Comparison of ENCODE assay signal across 23 mouse cellular contexts in genomic region chr17:15970481-15971350, GRCm38 (mm10).
DNase-seq lines count a peak whose midpoint lies in the region; ATAC-seq and TF ChIP-seq lines count a peak whose summit lies in the region.
"Had no signal": no experiment of that assay in that cellular context is flagged by ENCODE, and none has a peak within 500 bp of the region (broad histone marks: within the 10 kb centered on the region; RNA-seq: fewer than 3 reads in every experiment).

No protein-coding gene starts in this region.

- DNase-seq in kidney, adult 9 months: no peak
- peak; percentile 6 for DNase-seq in midbrain, embryonic 11.5 days (ENCODE audit: low spot score, missing footprints)
- no peak for DNase-seq in urinary bladder, postnatal 4 days (ENCODE audit: low spot score in 2 of 2)
- no peak for DNase-seq in hindbrain, embryonic 10.5 days (ENCODE audit: low spot score)
- DNase-seq: adrenal gland, adult 8-10 months; B cell, adult 2 months; cerebellum, adult 2 months; heart, postnatal 10 days; kidney, adult 8-10 months; liver; thymus, postnatal 14 days had no signal

- no peaks in the 10 kb centered on the region for H3K79me2 ChIP-seq in myocyte (ENCODE audit: control insufficient read depth, insufficient read depth)

- no peaks in the 10 kb centered on the region for H3K9me3 ChIP-seq in kidney, embryonic 16.5 days (ENCODE audit: low read length)
- H3K9me3 ChIP-seq in midbrain, embryonic 11.5 days (ENCODE audit: control insufficient read depth, low read length): no peaks in the 10 kb centered on the region
- H3K9me3 ChIP-seq in midbrain, embryonic 16.5 days (replicated peaks; ENCODE audit: control insufficient read depth, low read length, poor library complexity, severe bottlenecking): no peaks in the 10 kb centered on the region
- H3K9me3 ChIP-seq in hindbrain, embryonic 10.5 days: no peaks in the 10 kb centered on the region
- H3K9me3 ChIP-seq: embryonic facial prominence, embryonic 15.5 days; forebrain, embryonic 15.5 days; G1E; heart, embryonic 10.5 days; hindbrain, embryonic 12.5 days; limb, embryonic 10.5 days; liver, embryonic 15.5 days; midbrain, embryonic 10.5 days had no signal

- H3K9ac ChIP-seq in kidney, embryonic 16.5 days (replicated peaks; ENCODE audit: low read length): no peak overlapping the region
- H3K9ac ChIP-seq in midbrain, embryonic 11.5 days (ENCODE audit: low read length): no peak overlapping the region
- no peak overlapping the region for H3K9ac ChIP-seq in midbrain, embryonic 16.5 days (ENCODE audit: low read depth, low read length)
- H3K9ac ChIP-seq: embryonic facial prominence, embryonic 15.5 days; forebrain, embryonic 15.5 days; hindbrain, embryonic 12.5 days; liver, embryonic 15.5 days had no signal

- 0 out of 2 replicates have a peak, but pooled peaks have one; percentile 57 for ATAC-seq in kidney, embryonic 16.5 days (ENCODE audit: low FRiP score, low TSS enrichment)
- no peak for ATAC-seq in midbrain, embryonic 11.5 days (ENCODE audit: low FRiP score)
- ATAC-seq in midbrain, embryonic 16.5 days: no peak
- ATAC-seq: forebrain, embryonic 15.5 days had no signal

- 46% methylated on average over 6 of the region's 6 CpGs for WGBS in kidney, embryonic 16.5 days
- 82% methylated on average over 6 of the region's 6 CpGs for WGBS in midbrain, embryonic 11.5 days
- 73% methylated on average over 6 of the region's 6 CpGs for WGBS in midbrain, embryonic 16.5 days
- 82% methylated on average over 6 of the region's 6 CpGs for WGBS in hindbrain, embryonic 10.5 days

- H3K4me2 ChIP-seq in kidney, embryonic 16.5 days (replicated peaks; ENCODE audit: low read depth, low read length): no peak overlapping the region
- H3K4me2 ChIP-seq in midbrain, embryonic 11.5 days: no peak overlapping the region
- H3K4me2 ChIP-seq in midbrain, embryonic 16.5 days (ENCODE audit: low read length): no peak overlapping the region
- H3K4me2 ChIP-seq in myocyte (ENCODE audit: low read depth): peak overlapping the region; percentile 15
- H3K4me2 ChIP-seq: embryonic facial prominence, embryonic 15.5 days; forebrain, embryonic 15.5 days; hindbrain, embryonic 12.5 days; liver, embryonic 15.5 days had no signal

- H3K36me3 ChIP-seq in kidney, embryonic 16.5 days (ENCODE audit: insufficient read depth, low read length): no peaks in the 10 kb centered on the region
- H3K36me3 ChIP-seq in midbrain, embryonic 11.5 days (ENCODE audit: control insufficient read depth, insufficient read depth, low read length): no peaks in the 10 kb centered on the region
- H3K36me3 ChIP-seq in midbrain, embryonic 16.5 days (ENCODE audit: control insufficient read depth, insufficient read depth, low read length): no peaks in the 10 kb centered on the region
- H3K36me3 ChIP-seq in myocyte (ENCODE audit: control insufficient read depth, insufficient read depth): no peaks in the 10 kb centered on the region
- H3K36me3 ChIP-seq in hindbrain, embryonic 10.5 days: no peaks in the 10 kb centered on the region
- H3K36me3 ChIP-seq: embryonic facial prominence, embryonic 15.5 days; forebrain, embryonic 15.5 days; G1E; heart, embryonic 10.5 days; hindbrain, embryonic 12.5 days; limb, embryonic 10.5 days; liver, embryonic 15.5 days; midbrain, embryonic 10.5 days had no signal

- no peaks in the 10 kb centered on the region for H3K4me1 ChIP-seq in kidney, embryonic 16.5 days (ENCODE audit: insufficient read depth, low read length)
- H3K4me1 ChIP-seq in midbrain, embryonic 11.5 days (ENCODE audit: control insufficient read depth, insufficient read depth, low read length): no peaks in the 10 kb centered on the region; the same call in 1 of the 2 replicates
- H3K4me1 ChIP-seq in midbrain, embryonic 16.5 days (ENCODE audit: control insufficient read depth, insufficient read depth, low read length): no peaks in the 10 kb centered on the region
- H3K4me1 ChIP-seq in hindbrain, embryonic 10.5 days (replicated peaks): peaks cover 4% of the 10 kb centered on the region; the same call in 1 of the 2 replicates
- H3K4me1 ChIP-seq: embryonic facial prominence, embryonic 15.5 days; forebrain, embryonic 15.5 days; hindbrain, embryonic 12.5 days; limb, embryonic 10.5 days; liver, embryonic 15.5 days had no signal

- no peak overlapping the region for H3K27ac ChIP-seq in kidney, embryonic 16.5 days (ENCODE audit: low read length)
- H3K27ac ChIP-seq in midbrain, embryonic 11.5 days (ENCODE audit: low read depth, low read length): no peak overlapping the region
- H3K27ac ChIP-seq in midbrain, embryonic 16.5 days (ENCODE audit: low read length): no peak overlapping the region
- no peak overlapping the region for H3K27ac ChIP-seq in hindbrain, embryonic 10.5 days
- H3K27ac ChIP-seq: embryonic facial prominence, embryonic 15.5 days; forebrain, embryonic 15.5 days; heart, embryonic 10.5 days; hindbrain, embryonic 12.5 days; limb, embryonic 10.5 days; liver, embryonic 15.5 days; midbrain, embryonic 10.5 days had no signal

- H3K4me3 ChIP-seq in kidney, embryonic 16.5 days (ENCODE audit: low read length): no peak overlapping the region
- no peak overlapping the region for H3K4me3 ChIP-seq in midbrain, embryonic 11.5 days (ENCODE audit: low read depth, low read length)
- H3K4me3 ChIP-seq in midbrain, embryonic 16.5 days (ENCODE audit: low read depth, low read length): no peak overlapping the region
- no peak overlapping the region for H3K4me3 ChIP-seq in myocyte
- no peak overlapping the region for H3K4me3 ChIP-seq in hindbrain, embryonic 10.5 days
- H3K4me3 ChIP-seq: embryonic facial prominence, embryonic 15.5 days; forebrain, embryonic 15.5 days; heart, embryonic 10.5 days; hindbrain, embryonic 12.5 days; limb, embryonic 10.5 days; liver, embryonic 15.5 days; midbrain, embryonic 10.5 days had no signal

- H3K27me3 ChIP-seq in kidney, embryonic 16.5 days (ENCODE audit: insufficient read depth, low read length): no peaks in the 10 kb centered on the region
- no peaks in the 10 kb centered on the region for H3K27me3 ChIP-seq in midbrain, embryonic 11.5 days (ENCODE audit: control insufficient read depth, insufficient read depth, low read length)
- H3K27me3 ChIP-seq in midbrain, embryonic 16.5 days (ENCODE audit: control insufficient read depth, insufficient read depth, low read depth, low read length): no peaks in the 10 kb centered on the region
- H3K27me3 ChIP-seq in myocyte (ENCODE audit: control insufficient read depth, insufficient read depth, insufficient read length): no peaks in the 10 kb centered on the region
- no peaks in the 10 kb centered on the region for H3K27me3 ChIP-seq in hindbrain, embryonic 10.5 days (ENCODE audit: insufficient read depth, poor library complexity, severe bottlenecking)
- H3K27me3 ChIP-seq: CH12.LX; embryonic facial prominence, embryonic 15.5 days; forebrain, embryonic 15.5 days; hindbrain, embryonic 12.5 days; liver, embryonic 15.5 days had no signal

- no peak for TF ChIP-seq POLR2A in myocyte (IDR thresholded peaks at IDR 0.05; ENCODE audit: insufficient read length, low read depth)

- no peak overlapping the region for H3ac ChIP-seq in myocyte (ENCODE audit: control insufficient read depth, insufficient read length)

TF ChIP-seq in myocyte, 11 proteins besides CTCF, POLR2A, EP300 and RAD21:
- no peak for TF ChIP-seq POLR2AphosphoS2 (IDR thresholded peaks at IDR 0.05; ENCODE audit: insufficient read length, low read depth)
- no peak for TF ChIP-seq E2F4 (IDR thresholded peaks at IDR 0.05; ENCODE audit: insufficient read depth)
- no peak for TF ChIP-seq TCF12 (IDR thresholded peaks at IDR 0.05; ENCODE audit: insufficient read depth, poor library complexity, severe bottlenecking)
- no peak for TF ChIP-seq USF1 (IDR thresholded peaks at IDR 0.05; ENCODE audit: low read depth)
- no peak for TF ChIP-seq CEBPB (IDR thresholded peaks at IDR 0.05; ENCODE audit: insufficient read depth, poor library complexity, severe bottlenecking)
- no peak for TF ChIP-seq REST (IDR thresholded peaks at IDR 0.05; ENCODE audit: insufficient read depth, insufficient read length)
- no peak for TF ChIP-seq MYOG (IDR thresholded peaks at IDR 0.05; ENCODE audit: control insufficient read depth in 1 of 3, insufficient read depth in 1 of 3, insufficient read length in 2 of 3, low read depth in 2 of 3)
- no peak for TF ChIP-seq SRF (IDR thresholded peaks at IDR 0.05; ENCODE audit: control insufficient read depth, insufficient read length, low read depth)
- TF ChIP-seq MYOD1 (IDR thresholded peaks at IDR 0.05; ENCODE audit: control insufficient read depth in 1 of 3, insufficient read length in 2 of 3, low read depth in 2 of 3): no peak
- TF ChIP-seq MAX (IDR thresholded peaks at IDR 0.05; ENCODE audit: low read depth): no peak
- TF ChIP-seq TCF3 (IDR thresholded peaks at IDR 0.05; ENCODE audit: insufficient read length, low read depth): no peak
